Mouse (Mus musculus) ES-Bruce4 (cell line): ENCODE results near the gene Slc5a2.

Experiments used
- CTCF ChIP-seq: IDR thresholded peaks from one replicate; pipeline ENCODE4 v1.8.1; 2011; ENCODE audit warnings: low read depth, low read length
- EP300 ChIP-seq: IDR thresholded peaks from 2 replicates; pipeline ENCODE4 v1.6.1; 2011; ENCODE audit warnings: low read depth, low read length; ENCODE audit not compliant: insufficient read depth
- POLR2A ChIP-seq: IDR thresholded peaks from one replicate; pipeline ENCODE4 v1.8.1; 2011; ENCODE audit warnings: low read length; ENCODE audit not compliant: insufficient read depth

GRCm38 (mm10) chr7:128252609-128253008, 12.8 kb upstream of the Slc5a2 start:
- TF ChIP-seq CTCF, result no peak
- TF ChIP-seq EP300, result no peak
- TF ChIP-seq POLR2A, result no peak
